Mouse (Mus musculus) intestine, postnatal 0 days (tissue): Measurements from ENCODE around the gene Pdcd11. TPM values are rescaled to one million over a fixed set of nuclear protein-coding genes. Genes with fewer than 3 reads are reported as not detected.

Experiments used
- ATAC-seq: fragments of 200-750 bp; cut with Nextera tagmentation; 2 replicates; pipeline ENCODE4 v1.8.0; 2017; ENCODE audit warnings: mild to moderate bottlenecking, moderate TSS enrichment, moderate library complexity
- H3K27ac ChIP-seq: fragments of 300-500 bp; sonication (generic); 2 replicates; pipeline ENCODE4 v1.5.1; 2014; ENCODE audit warnings: mild to moderate bottlenecking, low read depth, low read length, moderate library complexity
- H3K27me3 ChIP-seq: fragments of 300-500 bp; sonication (generic); replicated peaks from 2 replicates; pipeline ENCODE4 v1.6.1; 2014; ENCODE audit warnings: low read length, mixed read lengths; ENCODE audit not compliant: control insufficient read depth, insufficient read depth
- H3K36me3 ChIP-seq: fragments of 300-500 bp; sonication (generic); 2 replicates; pipeline ENCODE4 v1.6.1; 2014; ENCODE audit warnings: mild to moderate bottlenecking, moderate library complexity; ENCODE audit not compliant: control insufficient read depth, insufficient read depth
- H3K4me1 ChIP-seq: fragments of 300-500 bp; sonication (generic); replicated peaks from 2 replicates; pipeline ENCODE4 v1.6.1; 2014; ENCODE audit warnings: antibody characterized with exemption, low read length, mixed read lengths; ENCODE audit not compliant: control insufficient read depth, insufficient read depth
- H3K4me2 ChIP-seq: fragments of 300-500 bp; sonication (generic); replicated peaks from 2 replicates; pipeline ENCODE4 v1.6.1; 2014; ENCODE audit warnings: low read depth, mild to moderate bottlenecking, moderate library complexity
- H3K4me3 ChIP-seq: fragments of 300-500 bp; sonication (generic); 2 replicates; pipeline ENCODE4 v1.5.1; 2014; ENCODE audit warnings: low read depth, low read length
- H3K9ac ChIP-seq: fragments of 300-500 bp; sonication (generic); 2 replicates; pipeline ENCODE4 v1.6.1; 2014; ENCODE audit warnings: mild to moderate bottlenecking, low read depth, low read length
- H3K9me3 ChIP-seq: fragments of 300-500 bp; sonication (generic); 2 replicates; pipeline ENCODE4 v1.6.1; 2016; ENCODE audit warnings: mixed run types; ENCODE audit not compliant: control insufficient read depth
- CTCF ChIP-seq: sonication (generic); IDR thresholded peaks from 2 replicates; pipeline ENCODE4 v1.5.1; 2016; ENCODE audit warnings: low read depth, mild to moderate bottlenecking, control low read depth, antibody characterized with exemption, moderate library complexity
- WGBS: fragments of 180-500 bp; shearing (Covaris S2); extraction: QIAGEN DNeasy Blood & Tissue Kit; methylation state at CpG from one replicate; pipeline ENCODE4 v1.1.7; 2014; 5-methylcytosine and 5-hydroxymethylcytosine counted together
- polyA plus RNA-seq: library from polyadenylated mRNA; unstranded; fragments of >200 nt; fragmentation: Nextera tagmentation; extraction: Ambion mirVana; gene quantifications from 2 replicates; pipeline ENCODE4 v1.2.1, GENCODE M21; 2015

The Pdcd11 gene
- polyA plus RNA-seq, 1 experiment from 2014 or later: 4.3 TPM

- no peaks in the 10 kb centered on the region for H3K9me3 ChIP-seq
- no peaks in the 10 kb centered on the region for H3K4me1 ChIP-seq
- peak overlapping the region; percentile 75 for H3K4me2 ChIP-seq
- peak; percentile 43 for TF ChIP-seq CTCF
- no peaks in the 10 kb centered on the region for H3K27me3 ChIP-seq
- peak overlapping the region; percentile 89 for H3K27ac ChIP-seq
- peaks cover 25% of the 10 kb centered on the region for H3K36me3 ChIP-seq
- H3K9ac ChIP-seq: peak overlapping the region; percentile 92
- H3K4me3 ChIP-seq: peak overlapping the region; percentile 99
- peak; percentile 86 for ATAC-seq
- WGBS: under 1% methylated on average over 70 of the region's 72 CpGs
Measured at GRCm38 (mm10) chr19:47067924-47068611, 22.5 kb upstream of the Pdcd11 start.

- Histone ChIP-seq H3K36me3 (peaks cover 30% of the 10 kb centered on the region), H3K9ac (no peak overlapping the region), H3K27me3 (no peaks in the 10 kb centered on the region), H3K4me3 (no peak overlapping the region), H3K4me1 (no peaks in the 10 kb centered on the region), H3K27ac (no peak overlapping the region), H3K9me3 (no peaks in the 10 kb centered on the region), H3K4me2 (peak overlapping the region; percentile 86)
- WGBS: 57% methylated on average over 3 of the region's 3 CpGs
- no peak for ATAC-seq
- TF ChIP-seq CTCF: no peak
Measured at GRCm38 (mm10) chr19:47088226-47088625, 2.3 kb upstream of the Pdcd11 start.

GRCm38 (mm10) chr19:47089718-47090525 lies 646 bp upstream of the Pdcd11 start:
- peak overlapping the region; percentile 94 for H3K4me3 ChIP-seq
- H3K9me3 ChIP-seq: no peaks in the 10 kb centered on the region
- peaks cover 24% of the 10 kb centered on the region for H3K36me3 ChIP-seq
- TF ChIP-seq CTCF: no peak
- peak overlapping the region; percentile 96 for H3K9ac ChIP-seq
- peak; percentile 60 for ATAC-seq
- peak overlapping the region; percentile 86 for H3K4me2 ChIP-seq
- no peaks in the 10 kb centered on the region for H3K4me1 ChIP-seq
- H3K27ac ChIP-seq: peak overlapping the region; percentile 93
- under 1% methylated on average over 36 of the region's 36 CpGs for WGBS
- no peaks in the 10 kb centered on the region for H3K27me3 ChIP-seq

- Histone ChIP-seq H3K4me1 (0 out of 2 replicates have a peak, but pooled peaks cover 4% of the 10 kb centered on the region), H3K4me3 (no peak overlapping the region), H3K9me3 (no peaks in the 10 kb centered on the region), H3K36me3 (peaks cover 86% of the 10 kb centered on the region), H3K4me2 (no peak overlapping the region), H3K27me3 (no peaks in the 10 kb centered on the region), H3K27ac (no peak overlapping the region), H3K9ac (no peak overlapping the region)
- TF ChIP-seq CTCF: no peak
- no peak for ATAC-seq
- WGBS: 86% methylated on average over 5 of the region's 5 CpGs
Measured at GRCm38 (mm10) chr19:47101080-47101479, 10.5 kb downstream of the Pdcd11 start.

- no peak for TF ChIP-seq CTCF
- Histone ChIP-seq H3K27me3 (no peaks in the 10 kb centered on the region), H3K9me3 (no peaks in the 10 kb centered on the region), H3K4me3 (no peak overlapping the region), H3K4me1 (0 out of 2 replicates have a peak, but pooled peaks cover 4% of the 10 kb centered on the region), H3K27ac (peak overlapping the region; percentile 75), H3K36me3 (peaks cover 87% of the 10 kb centered on the region), H3K9ac (no peak overlapping the region), H3K4me2 (no peak overlapping the region)
- ATAC-seq: peak; percentile 82
- 45% methylated on average over 9 of the region's 9 CpGs for WGBS
Measured at GRCm38 (mm10) chr19:47104641-47105271, 14.2 kb downstream of the Pdcd11 start.

- Histone ChIP-seq H3K9ac (no peak overlapping the region), H3K36me3 (peaks cover 52% of the 10 kb centered on the region), H3K4me2 (no peak overlapping the region), H3K27me3 (no peaks in the 10 kb centered on the region), H3K27ac (no peak overlapping the region), H3K4me1 (no peaks in the 10 kb centered on the region), H3K9me3 (no peaks in the 10 kb centered on the region), H3K4me3 (no peak overlapping the region)
- WGBS: 54% methylated on average over 2 of the region's 2 CpGs
- no peak for TF ChIP-seq CTCF
- ATAC-seq: no peak
Measured at GRCm38 (mm10) chr19:47118634-47119033, 28.1 kb downstream of the Pdcd11 start.
